Mouse (Mus musculus) monocyte, adult 5-6 weeks (primary cell): ENCODE results near the gene Plk5. TPM values are rescaled to one million over a fixed set of nuclear protein-coding genes. Genes with fewer than 3 reads are reported as not detected.

ENCODE experiments used
- ATAC-seq: fragments of 153-309, 156-312 bp; replicated peaks from 2 replicates; pipeline ENCODE4 v1.8.0; 2017; ENCODE audit warnings: mild to moderate bottlenecking; ENCODE audit not compliant: low TSS enrichment, insufficient number of reproducible peaks, severe bottlenecking, poor library complexity, low FRiP score
- total RNA-seq: library from RNA; stranded (forward); fragments of 200-1000, 200-491, 200-594 nt; gene quantifications from 3 replicates; pipeline ENCODE4 v1.2.3, GENCODE M21; 2017

The Plk5 gene
- total RNA-seq, 1 experiment from 2014 or later, result not detected

GRCm38 (mm10) chr10:80382641-80383365 is 26.5 kb downstream of the Plk5 start:
- no peak for ATAC-seq

- ATAC-seq, result no peak
These were observed 27.2 kb downstream of the Plk5 start for GRCm38 (mm10) chr10:80383431-80383830.

DNA sequence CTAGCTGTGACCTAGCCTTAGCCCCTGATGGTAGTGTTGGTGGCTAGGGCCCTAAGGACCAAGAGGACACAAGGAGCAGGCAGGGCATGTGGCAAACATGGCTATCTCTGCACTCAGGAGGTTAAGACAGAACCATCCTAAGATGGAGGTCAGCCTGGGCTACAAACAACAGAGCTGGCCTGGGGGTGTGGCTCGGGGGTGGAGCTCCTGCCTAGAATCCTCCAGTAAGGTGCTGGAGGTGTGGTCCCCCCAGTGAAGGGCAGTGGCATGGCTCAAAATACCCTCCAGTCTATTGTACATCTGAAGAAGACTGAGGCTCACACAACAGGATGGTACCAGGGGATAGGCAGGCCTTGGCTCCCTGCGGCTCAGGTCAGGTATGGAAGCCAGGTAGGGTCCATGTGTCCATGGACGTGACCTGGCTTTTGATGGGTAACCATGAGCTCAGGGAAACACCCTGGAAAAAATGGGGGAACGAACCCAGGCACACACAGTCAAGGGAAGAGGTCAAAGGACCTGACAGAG is 27.9 kb downstream of the Plk5 start:
- no peak for ATAC-seq

DNA sequence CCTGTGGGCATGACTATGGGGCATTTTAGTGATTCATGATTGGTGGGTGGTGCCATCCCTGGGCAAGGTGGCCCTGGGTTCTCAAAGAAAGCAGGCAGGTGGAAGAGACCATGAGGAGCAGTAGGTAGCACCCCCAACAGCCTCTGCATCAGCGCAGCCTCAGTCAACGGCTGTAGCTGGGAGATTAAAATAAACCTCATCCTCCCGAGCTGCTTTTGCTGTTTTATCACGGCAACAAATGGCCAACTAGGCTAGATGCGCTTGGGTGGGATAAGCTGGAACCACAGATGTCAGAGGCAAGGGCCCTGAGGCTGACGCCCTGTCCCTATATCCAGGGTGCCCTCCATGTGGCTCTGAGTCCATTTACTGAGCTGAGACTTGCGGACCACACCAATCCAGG is 28.4 kb downstream of the Plk5 start:
- ATAC-seq, result no peak

GRCm38 (mm10) chr10:80385310-80385709 is 29.1 kb downstream of the Plk5 start:
- ATAC-seq, result no peak

DNA sequence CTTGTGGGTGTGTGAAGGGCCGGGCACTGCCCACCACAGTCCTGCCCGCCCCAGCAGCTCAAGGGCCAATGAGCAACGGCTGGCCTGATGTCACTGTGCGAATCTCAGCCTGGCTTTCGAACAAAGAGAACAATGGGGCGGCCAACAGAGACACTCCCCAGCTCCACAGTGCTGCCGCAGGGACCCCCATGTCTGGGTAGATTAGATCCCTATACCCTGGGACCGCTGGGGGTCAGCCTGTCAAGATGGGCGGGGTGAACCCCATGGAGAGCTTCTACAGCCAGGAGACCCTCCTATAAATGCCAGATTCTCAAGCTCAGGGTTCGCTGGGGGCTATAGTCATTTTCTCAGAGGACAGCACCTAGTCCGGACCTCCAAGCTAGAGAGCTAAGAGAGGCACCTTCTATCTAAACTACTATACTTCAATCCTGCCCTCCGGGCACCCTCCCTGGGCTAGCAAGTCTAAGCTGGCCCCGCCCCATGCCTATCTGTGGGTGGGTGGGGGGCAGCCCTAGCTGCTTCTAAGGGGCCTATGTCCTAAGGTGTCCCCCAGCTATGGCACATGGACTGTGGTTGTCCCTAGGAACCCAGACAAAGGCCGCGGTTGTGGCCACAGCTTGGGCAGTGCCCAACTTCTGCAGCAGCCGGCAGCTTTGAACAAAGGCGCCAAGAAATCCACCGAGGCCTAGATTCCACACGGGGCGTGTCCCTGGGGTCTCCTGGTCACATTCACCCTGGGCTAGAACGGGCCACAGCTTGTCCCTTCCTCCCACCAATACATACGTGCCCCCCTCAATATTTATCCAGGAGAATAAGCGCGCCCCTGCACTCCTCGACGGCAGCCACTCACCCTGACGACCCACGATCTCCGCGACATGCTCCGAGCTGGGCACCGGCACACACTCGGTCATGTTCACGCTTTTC is 29.8 kb downstream of the Plk5 start:
- no peak for ATAC-seq

GRCm38 (mm10) chr10:80386735-80387471 is 30.6 kb downstream of the Plk5 start:
- no peak for ATAC-seq

DNA sequence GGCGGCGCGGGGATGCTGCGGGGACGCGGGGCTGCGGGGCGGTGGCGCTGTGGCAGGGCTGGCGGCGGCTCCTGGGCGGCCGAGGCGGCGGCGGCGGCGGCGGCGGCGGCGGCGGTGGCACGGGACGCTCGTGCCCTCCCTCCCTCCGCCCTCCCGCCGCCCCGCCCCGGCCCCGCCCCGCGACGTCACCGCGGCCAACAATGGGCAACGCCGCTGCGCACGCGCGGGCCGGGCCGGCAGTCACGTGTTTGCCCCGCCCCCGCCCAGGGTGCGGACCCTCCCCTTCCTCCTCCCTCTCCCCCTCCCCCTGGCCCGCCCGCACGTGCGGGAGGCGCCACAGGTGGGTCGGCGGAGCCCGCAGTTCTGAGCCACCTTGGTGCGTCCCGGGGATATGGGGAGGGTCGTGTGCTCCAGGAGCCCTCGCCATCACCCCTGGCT is 31.3 kb downstream of the Plk5 start, which contains the start of gene Mex3d:
Gene Mex3d, minus strand, starts transcription at position 138 of the 438 bp plus-strand sequence.
- ATAC-seq, result no peak

GRCm38 (mm10) chr10:80388731-80389130 is 32.5 kb downstream of the Plk5 start:
- no peak for ATAC-seq

DNA sequence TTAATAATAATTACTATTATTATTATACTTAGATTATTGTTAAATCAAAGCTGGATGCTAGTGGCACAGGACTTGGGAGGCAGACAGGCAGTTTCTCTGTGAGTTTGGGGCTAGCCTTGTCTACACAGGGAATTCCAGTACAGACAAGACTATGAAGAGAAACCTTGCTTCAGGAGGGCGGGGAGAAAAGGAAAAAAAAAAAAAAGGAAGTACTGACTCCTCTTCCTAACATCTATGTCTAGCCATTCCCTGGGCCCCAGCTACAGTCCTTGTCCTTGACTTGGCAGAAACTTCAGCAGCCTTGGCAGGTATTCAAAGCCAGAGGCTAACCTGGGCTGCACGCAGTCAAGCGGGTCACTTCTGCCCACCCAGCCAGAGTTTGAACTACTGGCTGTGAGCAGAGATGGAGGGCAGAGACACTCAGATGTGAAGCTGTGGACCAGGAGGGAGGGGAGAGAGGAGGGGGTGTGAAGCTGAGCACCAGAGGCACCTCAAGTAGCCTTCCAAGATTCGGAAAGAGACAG is 33.0 kb downstream of the Plk5 start:
- no peak for ATAC-seq

GRCm38 (mm10) chr10:80390697-80391096 is 34.4 kb downstream of the Plk5 start:
- ATAC-seq, result no peak

GRCm38 (mm10) chr10:80392687-80393086 is 36.4 kb downstream of the Plk5 start:
- ATAC-seq, result no peak

DNA sequence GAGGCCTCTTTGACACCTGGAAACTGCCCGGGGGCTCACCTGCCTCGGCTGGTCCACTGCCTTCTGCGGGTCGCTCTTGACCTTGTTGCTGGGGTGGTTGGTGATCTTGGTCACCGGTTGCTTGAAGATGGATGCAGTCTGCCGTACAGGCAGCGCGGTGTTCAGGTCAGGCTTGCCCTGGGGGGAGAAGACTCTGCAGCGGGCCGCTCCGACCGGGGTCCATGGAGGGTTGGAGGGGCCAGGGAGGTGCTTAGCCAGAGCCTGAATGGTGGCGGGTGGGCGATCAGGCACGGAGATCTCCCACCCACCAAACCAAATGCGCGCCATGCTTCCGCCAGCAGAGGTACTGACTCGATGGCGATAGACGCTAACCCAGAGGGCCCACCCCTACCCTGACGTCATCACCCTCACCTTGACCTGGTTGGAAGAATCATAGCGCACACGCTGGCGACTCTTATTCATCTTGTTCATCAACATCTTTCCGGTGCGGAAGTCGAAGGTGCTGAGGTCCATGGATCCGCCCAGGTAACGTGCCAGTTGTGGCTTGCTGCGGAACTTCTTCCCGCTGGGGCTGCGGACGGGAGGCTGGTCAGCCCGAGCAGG is 38.9 kb downstream of the Plk5 start:
- no peak for ATAC-seq

DNA sequence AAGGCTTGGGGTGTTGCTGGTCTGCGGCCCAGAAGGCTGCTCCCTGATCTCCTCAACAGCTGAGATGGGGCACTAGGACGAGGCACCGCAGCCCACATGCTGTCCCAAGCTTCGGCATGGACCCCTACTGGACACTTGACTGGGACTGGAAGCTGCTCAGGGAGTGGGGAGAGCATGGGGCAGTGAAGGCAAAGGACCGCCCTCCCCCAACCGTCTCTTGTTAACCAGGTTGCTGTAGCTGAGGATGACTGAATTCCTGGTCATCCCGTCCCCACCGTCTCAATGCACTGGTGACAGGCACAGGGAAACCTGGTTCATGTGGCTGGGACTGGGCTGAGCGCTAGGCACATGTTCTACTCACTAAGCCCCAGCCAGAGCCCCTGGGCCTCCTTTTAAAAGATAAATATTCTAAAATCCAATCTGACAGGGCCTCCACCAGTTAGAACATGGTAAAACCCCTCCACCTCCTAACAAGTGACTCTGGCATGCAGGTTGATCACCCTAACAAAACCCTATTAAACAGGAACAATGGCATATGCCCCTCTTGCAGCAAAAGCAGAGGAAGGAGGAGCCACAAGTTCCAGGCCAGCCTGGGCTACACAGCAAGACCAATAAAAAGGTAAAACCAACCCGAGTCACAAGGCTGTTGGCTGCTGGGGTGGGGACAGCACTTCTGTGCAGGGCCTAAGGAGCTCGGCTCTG is 40.7 kb downstream of the Plk5 start:
- no peak for ATAC-seq

DNA sequence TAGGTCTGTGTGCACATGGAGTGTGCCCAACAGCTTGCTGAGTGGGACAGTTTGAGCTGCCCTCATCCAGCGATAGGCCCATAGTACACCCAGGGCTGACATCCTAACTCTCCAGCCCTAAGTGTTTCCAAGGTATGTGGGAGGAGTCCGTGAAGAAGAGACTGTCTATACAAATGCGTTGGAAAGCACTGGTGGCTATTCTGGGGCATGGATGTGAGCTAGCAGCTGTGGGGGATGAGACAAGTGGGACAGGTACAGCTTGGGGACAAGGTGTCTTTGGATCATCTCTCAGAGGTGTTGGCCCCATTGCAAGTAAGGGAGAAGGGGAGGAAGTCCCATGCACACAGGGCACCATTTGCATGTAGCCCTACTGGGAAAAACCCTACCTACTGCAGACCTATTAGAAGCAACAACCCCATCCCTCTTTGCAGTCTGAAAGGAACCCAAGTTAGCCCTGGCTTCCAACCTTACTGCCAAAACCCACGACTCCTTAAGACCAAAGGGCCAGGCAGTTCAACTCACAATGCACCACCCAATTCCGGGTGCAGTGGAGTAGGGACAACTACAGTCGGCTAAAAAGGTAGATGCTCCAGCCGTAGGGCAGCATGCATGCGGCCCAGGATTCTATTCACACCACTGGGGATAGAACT is 41.4 kb downstream of the Plk5 start:
- ATAC-seq, result no peak

DNA sequence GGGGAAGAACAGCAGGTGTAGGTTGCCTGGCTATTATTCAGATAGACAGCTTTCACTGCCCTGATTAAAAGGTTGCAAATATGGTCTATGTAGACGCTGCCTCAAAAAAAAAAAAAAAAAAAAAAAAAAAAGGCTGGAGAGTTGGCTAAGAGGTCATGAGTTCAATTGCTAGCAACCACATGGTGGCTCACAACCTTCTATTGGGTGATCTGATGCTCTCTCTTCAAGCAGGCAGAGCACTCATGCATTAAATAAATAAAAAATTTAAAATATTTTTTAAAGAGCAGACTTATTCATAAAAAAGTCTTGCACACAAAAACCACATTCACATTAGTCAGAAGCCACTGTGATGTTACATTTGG is 41.9 kb downstream of the Plk5 start:
- ATAC-seq, result no peak

DNA sequence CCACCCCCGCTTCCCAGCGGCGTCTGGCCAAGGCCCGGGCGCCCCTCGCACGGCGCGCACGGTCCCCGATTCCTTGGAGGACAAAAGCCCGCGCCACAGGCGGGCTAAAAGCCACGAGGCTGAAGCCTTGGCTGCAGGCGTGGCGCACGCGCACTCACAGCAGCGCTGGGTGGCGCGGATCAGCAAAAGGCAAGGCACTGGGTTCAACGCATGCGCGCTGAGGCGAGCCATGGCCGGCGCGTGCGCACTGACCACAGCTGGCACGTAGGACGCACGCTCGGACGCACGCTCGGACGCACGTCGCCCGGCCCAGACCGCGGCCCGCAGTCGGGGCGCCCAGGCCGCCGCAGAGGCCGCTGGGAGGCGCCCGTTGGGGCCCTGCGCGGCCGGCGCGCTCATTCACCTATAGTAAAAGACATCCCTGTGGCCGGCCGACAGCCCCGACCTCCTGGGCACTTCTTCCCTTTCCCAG is 42.5 kb downstream of the Plk5 start:
- ATAC-seq, result peak; percentile 48
